Mouse (Mus musculus) G1E (cell line): ENCODE measurements at regions not wholly inside any gene's neighbourhood (a gene's known extent, or its start where the extent isn't known, plus 50 kb on each side); places are given as distances from the start of the nearest gene placed in this dataset.

ENCODE experiments used
- ATAC-seq: 2 replicates; pipeline ENCODE4 v1.8.0; 2016; ENCODE audit warnings: mild to moderate bottlenecking; ENCODE audit not compliant: insufficient number of reproducible peaks, poor library complexity, low FRiP score, severe bottlenecking; ENCODE audit errors: extremely low read depth
- DNase-seq: peaks from one replicate; pipeline ENCODE4 v3.0.0; 2012; ENCODE audit warnings: low spot score
- H3K27me3 ChIP-seq: 2 replicates; pipeline ENCODE4 v1.6.1; 2012; ENCODE audit warnings: mild to moderate bottlenecking, low read length, inconsistent platforms; ENCODE audit not compliant: insufficient read depth
- H3K36me3 ChIP-seq: replicated peaks from 2 replicates; pipeline ENCODE3; 2012; ENCODE audit warnings: mild to moderate bottlenecking, inconsistent platforms
- H3K4me1 ChIP-seq: 2 replicates; pipeline ENCODE4 v1.6.1; 2012; ENCODE audit warnings: low read depth, low read length, inconsistent platforms, mixed read lengths; ENCODE audit not compliant: insufficient read depth
- H3K4me3 ChIP-seq: 2 replicates; pipeline ENCODE4 v1.5.1; 2012; ENCODE audit warnings: low read depth, mild to moderate bottlenecking, inconsistent platforms, low read length, moderate library complexity, mixed read lengths
- H3K9me3 ChIP-seq: replicated peaks from 2 replicates; pipeline ENCODE4 v1.6.1; 2012; ENCODE audit warnings: inconsistent platforms
- CTCF ChIP-seq: IDR thresholded peaks from 2 replicates; pipeline ENCODE4 v1.5.1; 2012; ENCODE audit warnings: low read depth, low read length, inconsistent platforms, mixed read lengths
- GATA1 ChIP-seq: IDR thresholded peaks from 2 replicates; pipeline ENCODE4 v1.6.1; 2012; ENCODE audit warnings: borderline replicate concordance, low read length, inconsistent platforms, mixed read lengths
- GATA2 ChIP-seq: IDR thresholded peaks from 2 replicates; pipeline ENCODE4 v1.6.1; 2012; ENCODE audit warnings: low read depth, low read length, inconsistent platforms, borderline replicate concordance
- POLR2AphosphoS5 ChIP-seq: IDR thresholded peaks from 2 replicates; pipeline ENCODE4 v1.6.1; 2012; ENCODE audit warnings: low read depth, low read length, inconsistent platforms; ENCODE audit not compliant: insufficient replicate concordance
- TAL1 ChIP-seq: conservative IDR thresholded peaks from 2 replicates; pipeline ENCODE4 v1.6.1; 2012; ENCODE audit warnings: low read depth, low read length, inconsistent platforms, mixed read lengths

DNA sequence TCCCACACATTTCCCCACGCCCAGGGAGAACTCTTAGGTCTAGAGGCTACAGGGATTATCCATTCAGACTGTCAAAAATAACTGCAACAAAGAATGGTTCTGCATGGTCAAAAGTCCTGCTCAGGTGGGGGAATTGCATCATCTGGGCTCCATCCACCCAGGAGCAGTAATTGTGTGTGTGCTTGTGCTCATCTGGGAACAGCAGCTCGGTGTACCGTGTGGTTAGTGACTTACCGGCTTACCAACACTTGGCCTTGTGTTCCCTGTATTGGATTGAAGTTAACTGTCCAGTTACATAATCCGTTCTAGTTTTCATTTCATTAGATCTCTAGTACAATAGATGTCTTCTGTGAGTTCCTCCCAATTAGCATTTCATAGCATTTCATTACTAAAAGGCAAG, 117.7 kb upstream of the Usp25 start:
- Histone ChIP-seq H3K36me3 (no peaks in the 10 kb centered on the region), H3K27me3 (0 out of 2 replicates have a peak, but pooled peaks cover 2% of the 10 kb centered on the region), H3K9me3 (no peaks in the 10 kb centered on the region), H3K4me3 (no peak overlapping the region), H3K4me1 (no peaks in the 10 kb centered on the region)
- TF ChIP-seq POLR2AphosphoS5, result no peak
- TF ChIP-seq CTCF, result no peak
- TF ChIP-seq TAL1, result no peak
- TF ChIP-seq GATA1, result no peak
- TF ChIP-seq GATA2, result no peak
- ATAC-seq, result no peak
- DNase-seq, result no peak

- Histone ChIP-seq H3K9me3 (no peaks in the 10 kb centered on the region), H3K4me3 (no peak overlapping the region), H3K27me3 (no peaks in the 10 kb centered on the region), H3K36me3 (no peaks in the 10 kb centered on the region), H3K4me1 (no peaks in the 10 kb centered on the region)
- no peak for DNase-seq
- TF ChIP-seq GATA2 (no peak), GATA1 (no peak), POLR2AphosphoS5 (no peak)
- ATAC-seq, result no peak
Measured at GRCm38 (mm10) chr16:76878576-76878975, 134.9 kb upstream of the Usp25 start.

- H3K4me3 ChIP-seq, result no peak overlapping the region
- no peak for TF ChIP-seq GATA1
- TF ChIP-seq TAL1, result no peak
- no peak for TF ChIP-seq CTCF
- TF ChIP-seq GATA2, result no peak
- no peak for TF ChIP-seq POLR2AphosphoS5
- no peaks in the 10 kb centered on the region for H3K36me3 ChIP-seq
- ATAC-seq, result no peak
- 0 out of 2 replicates have a peak, but pooled peaks cover 2% of the 10 kb centered on the region for H3K4me1 ChIP-seq
- no peaks in the 10 kb centered on the region for H3K9me3 ChIP-seq
- no peaks in the 10 kb centered on the region for H3K27me3 ChIP-seq
- DNase-seq, result no peak
Measured at GRCm38 (mm10) chr16:76875397-76876018, 138.0 kb upstream of the Usp25 start.

DNA sequence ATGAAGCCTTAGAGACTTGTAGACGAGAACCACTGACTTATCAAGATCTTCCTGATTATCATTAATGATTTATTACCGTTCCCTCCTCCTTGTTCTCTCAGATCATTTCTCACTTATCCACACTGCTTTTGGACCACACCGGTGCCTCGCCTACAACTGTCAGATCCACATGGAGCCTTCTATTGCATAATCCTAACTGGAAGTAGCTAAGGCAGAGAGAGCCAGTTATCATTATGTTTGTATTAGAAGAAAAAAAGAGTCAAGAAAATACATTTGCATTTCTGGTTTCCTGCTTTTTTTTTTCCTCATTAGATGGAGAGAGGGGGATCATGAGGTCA, 147.1 kb upstream of the Usp25 start:
- Histone ChIP-seq H3K9me3 (no peaks in the 10 kb centered on the region), H3K36me3 (no peaks in the 10 kb centered on the region), H3K4me3 (no peak overlapping the region), H3K27me3 (no peaks in the 10 kb centered on the region; the same call in 1 of the 2 replicates), H3K4me1 (no peaks in the 10 kb centered on the region)
- DNase-seq (no peak), ATAC-seq (no peak)
- no peak for TF ChIP-seq CTCF
- no peak for TF ChIP-seq GATA2
- TF ChIP-seq TAL1, result no peak
- no peak for TF ChIP-seq POLR2AphosphoS5
- TF ChIP-seq GATA1, result no peak

GRCm38 (mm10) chr16:76865731-76866464, 147.6 kb upstream of the Usp25 start:
- Histone ChIP-seq H3K4me3 (no peak overlapping the region), H3K9me3 (no peaks in the 10 kb centered on the region), H3K36me3 (no peaks in the 10 kb centered on the region), H3K4me1 (no peaks in the 10 kb centered on the region), H3K27me3 (no peaks in the 10 kb centered on the region; the same call in 1 of the 2 replicates)
- TF ChIP-seq GATA1 (no peak), GATA2 (no peak), TAL1 (no peak), POLR2AphosphoS5 (no peak), CTCF (no peak)
- DNase-seq (no peak), ATAC-seq (no peak)

- no peaks in the 10 kb centered on the region for H3K9me3 ChIP-seq
- TF ChIP-seq GATA1, result no peak
- no peak for TF ChIP-seq CTCF
- no peak for TF ChIP-seq GATA2
- TF ChIP-seq TAL1, result no peak
- TF ChIP-seq POLR2AphosphoS5, result no peak
- no peaks in the 10 kb centered on the region; the same call in 1 of the 2 replicates for H3K27me3 ChIP-seq
- H3K36me3 ChIP-seq, result no peaks in the 10 kb centered on the region
- H3K4me3 ChIP-seq, result no peak overlapping the region
- DNase-seq, result no peak
- no peaks in the 10 kb centered on the region for H3K4me1 ChIP-seq
- no peak for ATAC-seq
Measured at GRCm38 (mm10) chr16:76864392-76864791, 149.1 kb upstream of the Usp25 start.

- ATAC-seq (no peak), DNase-seq (no peak)
- Histone ChIP-seq H3K27me3 (peaks cover 4% of the 10 kb centered on the region; the same call in 1 of the 2 replicates), H3K9me3 (no peaks in the 10 kb centered on the region), H3K4me1 (no peaks in the 10 kb centered on the region), H3K4me3 (no peak overlapping the region), H3K36me3 (no peaks in the 10 kb centered on the region)
- TF ChIP-seq CTCF, result no peak
- TF ChIP-seq GATA1, result no peak
- TF ChIP-seq GATA2, result no peak
- TF ChIP-seq TAL1, result no peak
- TF ChIP-seq POLR2AphosphoS5, result no peak
Measured at GRCm38 (mm10) chr16:76855797-76856196, 157.7 kb upstream of the Usp25 start.
